Mouse (Mus musculus) spleen, embryonic (tissue): ENCODE measurements around the gene Kcna7.

ENCODE experiments used
- CTCF ChIA-PET: fragments of 350-600 bp; sonication (Branson Sonifier 250); formaldehyde crosslinking; loops from one replicate; lab custom pipeline; 2022; lab: Charles Lee

Gene Kcna7

GRCm38 (mm10) chr7:45419859-45420614 is 14.6 kb downstream of the Kcna7 start:
- CTCF ChIA-PET, result no interaction called here

GRCm38 (mm10) chr7:45420615-45420919 is 15.1 kb downstream of the Kcna7 start, which contains the start of gene Lhb:
TSS of gene Lhb (plus strand) at chr7:45420820.
- CTCF ChIA-PET, result no interaction called here

GRCm38 (mm10) chr7:45421194-45421593 is 15.7 kb downstream of the Kcna7 start:
- CTCF ChIA-PET, result no interaction called here

- CTCF ChIA-PET, result no interaction called here
Observed at GRCm38 (mm10) chr7:45426556-45426955, 21.1 kb downstream of the Kcna7 start.

- CTCF ChIA-PET, result interaction anchor here (1.1 kb wide), 1 partner anchor 29 kb away, joined by 3 read pairs; no protein-coding TSS in a partner anchor
Observed at GRCm38 (mm10) chr7:45433835-45434202, 28.4 kb downstream of the Kcna7 start.

- CTCF ChIA-PET, result interaction anchor here (1.1 kb wide), 1 partner anchor 29 kb away, joined by 3 read pairs; no protein-coding TSS in a partner anchor
Observed at GRCm38 (mm10) chr7:45434203-45435015, 29.0 kb downstream of the Kcna7 start, which contains the start of gene Gys1. TSS of gene Gys1 (plus strand) at chr7:45434844.

GRCm38 (mm10) chr7:45435038-45435437 is 29.6 kb downstream of the Kcna7 start:
- CTCF ChIA-PET, result interaction anchor here (1.1 kb wide), 1 partner anchor 30 kb away, joined by 3 read pairs; no protein-coding TSS in a partner anchor

GRCm38 (mm10) chr7:45436444-45436843 is 31.0 kb downstream of the Kcna7 start:
- CTCF ChIA-PET, result interaction anchor here (1.2 kb wide), 1 partner anchor 20 kb away, joined by 4 read pairs; no protein-coding TSS in a partner anchor

- CTCF ChIA-PET, result interaction anchor here (0.9 kb wide), 1 partner anchor 102 kb away, joined by 3 read pairs; no protein-coding TSS in a partner anchor
Observed at GRCm38 (mm10) chr7:45437046-45437445, 31.6 kb downstream of the Kcna7 start.

GRCm38 (mm10) chr7:45437521-45438276 is 32.2 kb downstream of the Kcna7 start, which contains the start of gene Ruvbl2:
TSS of gene Ruvbl2 (minus strand) at chr7:45438096.
- CTCF ChIA-PET, result interaction anchor here (0.9 kb wide), 1 partner anchor 102 kb away, joined by 3 read pairs; no protein-coding TSS in a partner anchor

GRCm38 (mm10) chr7:45443526-45444420 is 38.3 kb downstream of the Kcna7 start:
- CTCF ChIA-PET, result no interaction called here

GRCm38 (mm10) chr7:45446589-45446988 is 41.1 kb downstream of the Kcna7 start:
- CTCF ChIA-PET, result interaction anchor here (0.5 to 1.2 kb wide), 2 partner anchors 27 to 94 kb away, joined by 3 to 4 read pairs; no protein-coding TSS in a partner anchor

- CTCF ChIA-PET, result interaction anchor here (1.2 kb wide), 1 partner anchor 26 kb away, joined by 3 read pairs; no protein-coding TSS in a partner anchor
Observed at GRCm38 (mm10) chr7:45447325-45447990, 42.0 kb downstream of the Kcna7 start.

GRCm38 (mm10) chr7:45449974-45450373 is 44.5 kb downstream of the Kcna7 start:
- CTCF ChIA-PET, result interaction anchor here (0.5 to 0.7 kb wide), 3 partner anchors 38 to 604 kb away, joined by 4 to 7 read pairs (median 6); no protein-coding TSS in a partner anchor

GRCm38 (mm10) chr7:45451344-45451982 is 46.0 kb downstream of the Kcna7 start:
- CTCF ChIA-PET, result no interaction called here

GRCm38 (mm10) chr7:45454971-45455370 is 49.5 kb downstream of the Kcna7 start:
- CTCF ChIA-PET, result no interaction called here

GRCm38 (mm10) chr7:45455932-45456696 is 50.7 kb downstream of the Kcna7 start:
- CTCF ChIA-PET, result interaction anchor here (1.2 kb wide), 1 partner anchor 20 kb away, joined by 4 read pairs; no protein-coding TSS in a partner anchor

GRCm38 (mm10) chr7:45456721-45457203 is 51.3 kb downstream of the Kcna7 start:
- CTCF ChIA-PET, result interaction anchor here (0.6 to 1.2 kb wide), 2 partner anchors 21 to 52 kb away, joined by 3 to 4 read pairs; partner anchors contain the start of gene Kcna7
